Mouse (Mus musculus) erythroblast, embryonic 14.5 days (primary cell): Measurements from ENCODE around the gene Rpl26.

Experiments
- GATA1 ChIP-seq: IDR thresholded peaks from 2 replicates; pipeline ENCODE4 v1.6.1; 2012; ENCODE audit warnings: low read length, inconsistent platforms, mixed read lengths
- TAL1 ChIP-seq: IDR thresholded peaks from 3 replicates; pipeline ENCODE4 v1.6.1; 2012; ENCODE audit warnings: low read length, inconsistent platforms, mixed read lengths

GRCm38 (mm10) chr11:68899815-68900214 lies 1.6 kb upstream of the Rpl26 start:
- TF ChIP-seq TAL1 (no peak), GATA1 (no peak)
